Mouse (Mus musculus): ENCODE measurements around the gene Mfsd4b5. TPM values are rescaled to one million over a fixed set of nuclear protein-coding genes. Genes with fewer than 3 reads are reported as not detected.

The Mfsd4b5 gene
- not detected in 2 replicates for polyA plus RNA-seq (2012)

GRCm38 (mm10) chr10:39986466-39986865 lies at the start of gene Mfsd4b5:
Gene Mfsd4b5 (minus strand): TSS chr10:39986646.
- TF ChIP-seq GATA1 (IDR thresholded peaks at IDR 0.05; ENCODE audit: low read length) = no peak

DNA sequence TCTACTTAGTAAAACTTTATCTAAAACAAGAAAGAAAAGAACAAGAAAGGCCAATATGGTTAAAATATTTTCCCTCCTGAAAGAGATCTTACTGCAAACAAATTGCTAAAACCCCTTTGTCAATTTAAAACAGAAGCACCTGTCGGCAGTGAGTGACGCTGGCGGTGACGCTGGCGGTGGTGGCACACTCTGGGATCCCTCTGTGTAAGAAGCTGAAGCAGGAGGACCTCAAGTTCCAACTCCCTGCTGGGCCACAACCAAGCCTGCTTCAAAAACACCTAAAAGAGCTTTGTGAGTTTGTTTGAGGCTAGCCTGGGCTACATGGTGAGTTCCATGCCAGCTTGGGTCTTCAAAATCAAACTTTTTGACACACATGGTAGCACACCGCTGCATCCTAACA lies 48.5 kb upstream of the Mfsd4b5 start:
- no peak for TF ChIP-seq GATA1 (IDR thresholded peaks at IDR 0.05; ENCODE audit: low read length)

GRCm38 (mm10) chr10:40032897-40033296 lies 46.5 kb upstream of the Mfsd4b5 start:
- TF ChIP-seq GATA1 (IDR thresholded peaks at IDR 0.05; ENCODE audit: low read length) = no peak

DNA sequence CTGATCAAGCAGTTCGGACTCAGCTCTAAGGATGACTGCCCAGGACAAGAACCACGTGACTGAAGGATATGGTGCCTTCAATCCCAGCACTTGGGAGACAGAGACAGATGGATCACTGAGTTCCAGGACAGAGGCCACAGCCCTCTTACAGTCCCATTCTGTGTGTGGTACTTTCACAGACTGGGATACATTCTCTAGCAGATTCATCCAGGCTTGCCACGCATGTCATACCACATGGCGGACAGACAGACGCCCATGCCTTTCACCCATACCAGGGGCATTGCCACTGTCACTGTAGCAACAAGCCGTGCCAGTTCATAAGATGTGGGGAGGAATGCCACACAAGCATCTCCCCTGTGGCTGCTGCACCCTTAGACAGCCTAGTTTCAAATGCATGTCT lies 44.3 kb upstream of the Mfsd4b5 start:
- no peak for TF ChIP-seq GATA1 (IDR thresholded peaks at IDR 0.05; ENCODE audit: low read length)

- TF ChIP-seq GATA1 (IDR thresholded peaks at IDR 0.05; ENCODE audit: low read length) = no peak
These were observed 43.2 kb upstream of the Mfsd4b5 start for GRCm38 (mm10) chr10:40029610-40030009.

- no peak for TF ChIP-seq GATA1 (IDR thresholded peaks at IDR 0.05; ENCODE audit: low read length)
These were observed 41.6 kb upstream of the Mfsd4b5 start for GRCm38 (mm10) chr10:40028091-40028490.

DNA sequence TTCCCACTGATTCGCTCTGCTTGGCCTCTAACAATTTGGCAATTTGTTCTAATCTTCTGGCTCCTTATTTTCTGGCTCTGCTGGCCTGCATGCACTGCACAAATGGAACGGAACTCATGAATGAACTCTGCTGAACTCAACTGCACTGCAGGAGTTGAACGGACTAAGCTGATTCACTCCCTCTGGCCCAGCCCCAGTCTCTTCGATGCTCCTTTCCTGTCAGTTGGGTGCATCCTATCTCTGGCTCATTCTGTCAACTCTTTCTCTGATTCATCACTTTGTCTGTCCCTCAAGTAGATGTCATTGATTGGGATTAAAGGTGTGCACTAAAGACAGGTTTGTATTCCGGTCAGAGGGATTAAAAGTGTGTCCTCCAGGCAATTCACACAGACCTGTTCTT lies 40.1 kb upstream of the Mfsd4b5 start:
- TF ChIP-seq GATA1 (IDR thresholded peaks at IDR 0.05; ENCODE audit: low read length) = no peak

- no peak for TF ChIP-seq GATA1 (IDR thresholded peaks at IDR 0.05; ENCODE audit: low read length)
These were observed 39.1 kb upstream of the Mfsd4b5 start for GRCm38 (mm10) chr10:40025560-40025959.

GRCm38 (mm10) chr10:40024554-40025428 lies 38.3 kb upstream of the Mfsd4b5 start, which contains the start of gene Mfsd4b1:
Gene Mfsd4b1 (minus strand): TSS chr10:40025268.
- TF ChIP-seq GATA1 (IDR thresholded peaks at IDR 0.05; ENCODE audit: low read length) = no peak

GRCm38 (mm10) chr10:40020401-40020800 lies 34.0 kb upstream of the Mfsd4b5 start:
- TF ChIP-seq GATA1 (IDR thresholded peaks at IDR 0.05; ENCODE audit: low read length) = no peak

DNA sequence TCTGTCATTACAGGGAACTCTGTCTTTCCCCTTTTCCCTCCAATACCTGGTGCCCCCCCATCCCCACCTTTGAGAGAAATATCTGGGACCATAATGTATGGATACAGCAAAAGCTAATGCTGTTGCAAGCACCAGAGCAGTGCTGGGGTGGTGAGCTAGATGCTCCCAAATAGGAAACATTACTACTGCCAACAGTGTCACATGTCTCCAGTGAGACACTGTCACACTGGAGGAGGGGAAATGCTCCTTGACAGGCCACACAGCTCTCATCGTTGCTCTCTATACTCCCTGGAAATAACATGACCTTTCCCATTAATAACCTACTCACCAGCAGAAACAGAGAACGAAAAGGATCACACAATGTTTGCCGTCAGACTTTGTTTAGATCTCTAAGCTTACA lies 33.0 kb upstream of the Mfsd4b5 start:
- TF ChIP-seq GATA1 (IDR thresholded peaks at IDR 0.05; ENCODE audit: low read length) = no peak

GRCm38 (mm10) chr10:40018261-40018860 lies 31.9 kb upstream of the Mfsd4b5 start:
- TF ChIP-seq GATA1 (IDR thresholded peaks at IDR 0.05; ENCODE audit: low read length) = no peak

- TF ChIP-seq GATA1 (IDR thresholded peaks at IDR 0.05; ENCODE audit: low read length) = no peak
These were observed 23.1 kb upstream of the Mfsd4b5 start for GRCm38 (mm10) chr10:40009591-40009990.

DNA sequence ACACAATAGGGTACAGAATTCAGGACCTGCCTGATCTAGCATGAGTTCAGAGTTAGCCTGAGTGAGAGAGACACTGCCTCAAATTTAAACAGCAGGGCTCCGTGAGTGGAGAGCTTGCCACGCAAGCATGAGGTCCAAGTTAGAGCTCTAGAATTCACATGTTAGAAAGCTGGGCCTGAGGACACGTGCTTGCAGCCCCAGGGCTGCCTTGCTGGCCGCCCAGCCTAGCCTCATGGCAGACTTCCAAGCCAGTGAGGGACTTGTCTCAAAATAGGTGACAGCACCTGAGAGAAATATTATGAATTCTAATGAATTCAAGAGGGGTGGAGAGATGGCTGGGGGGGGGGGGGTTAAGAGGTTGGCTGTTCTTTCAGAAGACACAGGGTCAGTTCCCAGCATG lies 21.5 kb upstream of the Mfsd4b5 start:
- no peak for TF ChIP-seq GATA1 (IDR thresholded peaks at IDR 0.05; ENCODE audit: low read length)

DNA sequence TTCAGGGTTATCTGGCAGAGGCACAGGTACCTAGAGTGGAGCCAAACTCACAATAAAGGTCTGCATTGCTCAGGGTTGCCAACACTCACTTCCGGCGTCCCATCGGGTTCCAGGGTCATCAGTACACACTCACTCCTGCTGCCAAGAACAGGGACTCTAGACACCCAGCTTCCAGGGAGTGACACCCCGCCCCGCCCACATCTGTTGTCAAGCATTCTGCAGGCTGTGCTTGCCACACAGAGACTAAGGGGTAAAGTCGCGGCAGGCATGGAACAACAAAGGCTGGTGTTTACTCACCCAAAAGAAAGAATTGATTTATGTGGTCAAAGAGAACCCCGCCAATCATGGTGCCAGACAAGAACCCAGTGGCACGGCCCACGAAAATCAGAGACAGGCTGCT lies 20.5 kb upstream of the Mfsd4b5 start:
- no peak for TF ChIP-seq GATA1 (IDR thresholded peaks at IDR 0.05; ENCODE audit: low read length)

- TF ChIP-seq GATA1 (IDR thresholded peaks at IDR 0.05; ENCODE audit: low read length) = no peak
These were observed 14.3 kb upstream of the Mfsd4b5 start for GRCm38 (mm10) chr10:40000746-40001145.

DNA sequence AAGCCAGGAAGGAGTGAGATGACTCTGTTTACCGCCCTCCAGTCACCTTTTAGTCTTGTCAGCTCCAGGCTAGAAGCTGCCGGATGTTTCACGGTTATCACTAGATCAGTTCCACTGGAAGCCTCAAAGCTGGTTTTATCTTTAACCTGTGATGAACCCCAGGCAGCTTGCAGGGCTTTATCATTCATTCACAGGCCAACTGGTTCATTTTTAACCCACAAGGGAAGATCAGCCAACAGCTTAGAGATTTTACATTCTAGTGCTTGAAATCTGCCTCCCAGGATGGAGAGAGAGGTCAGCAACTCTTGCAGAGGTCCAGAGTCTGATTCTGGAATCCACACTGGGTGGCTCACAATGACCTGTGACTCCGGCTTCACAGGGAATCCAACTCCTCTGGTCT lies 4.7 kb upstream of the Mfsd4b5 start:
- TF ChIP-seq GATA1 (IDR thresholded peaks at IDR 0.05; ENCODE audit: low read length) = peak; percentile 81
